Mouse (Mus musculus) A20 (cell line): ENCODE measurements around the gene Dirc2.

Source experiments
- DNase-seq: peaks from one replicate; pipeline ENCODE4 v3.0.0-alpha.2; 2011; ENCODE audit warnings: low read depth, low spot score

Dirc2 gene

GRCm38 (mm10) chr16:35739548-35739947 is 29.6 kb downstream of the Dirc2 start:
- peak; percentile 42 for DNase-seq

GRCm38 (mm10) chr16:35738096-35738767 is 30.9 kb downstream of the Dirc2 start:
- no peak for DNase-seq

- DNase-seq: peak; percentile 75
Measured at GRCm38 (mm10) chr16:35734038-35734437, 35.1 kb downstream of the Dirc2 start.

GRCm38 (mm10) chr16:35732096-35732495 is 37.1 kb downstream of the Dirc2 start:
- no peak for DNase-seq

GRCm38 (mm10) chr16:35729151-35729738 is 39.9 kb downstream of the Dirc2 start:
- DNase-seq: no peak

- DNase-seq: no peak
Measured at GRCm38 (mm10) chr16:35726601-35727000, 42.6 kb downstream of the Dirc2 start.

- peak; percentile 43 for DNase-seq
Measured at GRCm38 (mm10) chr16:35724561-35724960, 44.6 kb downstream of the Dirc2 start.

GRCm38 (mm10) chr16:35717761-35718160 is 51.4 kb downstream of the Dirc2 start:
- no peak for DNase-seq

GRCm38 (mm10) chr16:35716257-35716656 is 52.9 kb downstream of the Dirc2 start:
- no peak for DNase-seq

- DNase-seq: no peak
Measured at GRCm38 (mm10) chr16:35715771-35716170, 53.4 kb downstream of the Dirc2 start.

- DNase-seq: no peak
Measured at GRCm38 (mm10) chr16:35715350-35715749, 53.8 kb downstream of the Dirc2 start.

GRCm38 (mm10) chr16:35714689-35715088 is 54.5 kb downstream of the Dirc2 start:
- DNase-seq: no peak

- no peak for DNase-seq
Measured at GRCm38 (mm10) chr16:35713606-35714005, 55.5 kb downstream of the Dirc2 start.

GRCm38 (mm10) chr16:35711004-35711403 is 58.2 kb downstream of the Dirc2 start:
- DNase-seq: no peak

GRCm38 (mm10) chr16:35707004-35707403 is 62.2 kb downstream of the Dirc2 start:
- DNase-seq: no peak

GRCm38 (mm10) chr16:35704796-35705195 is 64.4 kb downstream of the Dirc2 start:
- DNase-seq: no peak

GRCm38 (mm10) chr16:35703763-35704679 is 65.1 kb downstream of the Dirc2 start:
- DNase-seq: peak; percentile 55

- no peak for DNase-seq
Measured at GRCm38 (mm10) chr16:35701823-35702222, 67.3 kb downstream of the Dirc2 start.

GRCm38 (mm10) chr16:35696103-35696502 is 73.1 kb downstream of the Dirc2 start:
- DNase-seq: peak; percentile 85

- DNase-seq: no peak
Measured at GRCm38 (mm10) chr16:35694250-35694846, 74.8 kb downstream of the Dirc2 start.

GRCm38 (mm10) chr16:35691606-35692005 is 77.5 kb downstream of the Dirc2 start:
- no peak for DNase-seq

- no peak for DNase-seq
Measured at GRCm38 (mm10) chr16:35686491-35686890, 82.7 kb downstream of the Dirc2 start.
